Mouse (Mus musculus) kidney, adult 2 months (tissue): ENCODE data around the gene Plac1.

Experiments
- CTCF ChIP-seq: fragments of 200-500 bp; conservative IDR thresholded peaks from 2 replicates; pipeline ENCODE4 v1.5.1; 2011; ENCODE audit warnings: low read depth, mild to moderate bottlenecking, control low read depth, low read length, moderate library complexity, mixed read lengths; ENCODE audit not compliant: insufficient read depth, insufficient read length
- POLR2A ChIP-seq: fragments of 200-500 bp; IDR thresholded peaks from one replicate; pipeline ENCODE4 v1.6.1; 2011; ENCODE audit warnings: low read depth, low read length, control low read depth

DNA sequence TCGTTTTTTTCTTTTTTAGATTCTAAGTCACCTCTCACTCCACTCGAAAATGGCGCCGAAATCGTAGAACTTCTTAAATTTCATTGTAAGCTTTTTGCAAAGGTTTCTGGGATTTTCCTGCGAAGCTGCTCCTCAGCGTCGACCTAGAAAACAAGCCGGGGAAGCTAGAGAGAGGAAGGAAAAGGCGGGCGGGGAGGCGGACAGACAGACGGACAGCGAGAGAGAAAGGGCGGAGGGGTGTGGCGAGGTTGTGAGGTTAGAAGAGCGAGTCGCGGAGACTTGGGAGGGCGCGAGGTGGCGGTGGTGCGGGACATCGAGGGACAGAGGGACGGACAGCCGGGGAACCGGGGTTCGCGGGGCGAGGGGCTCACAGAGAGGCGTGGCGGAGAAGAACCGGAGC, 183.3 kb downstream of the Plac1 start:
- no peak for TF ChIP-seq CTCF
- TF ChIP-seq POLR2A = no peak
